Mouse (Mus musculus) heart, postnatal 10 days (tissue): Measurements from ENCODE around the gene Xpnpep1. TPM values are rescaled to one million over a fixed set of nuclear protein-coding genes. Genes with fewer than 3 reads are reported as not detected.

ENCODE experiments used
- DNase-seq, 2 experiments: peaks; one replicate each; pipeline ENCODE4 v3.0.0; 2021
- intact Hi-C: fragments of 180-260 bp; cut with DNase I; formaldehyde crosslinking; loops from one replicate; pipeline ENCODE4 v1.15.1; 2025
- total RNA-seq, 2 experiments: library from RNA; stranded (reverse); gene quantifications; 2 replicates each; pipeline ENCODE4 v1.2.3; 2021

Gene Xpnpep1
- total RNA-seq, 2 experiments from 2014 or later: 124 to 125 TPM

DNA sequence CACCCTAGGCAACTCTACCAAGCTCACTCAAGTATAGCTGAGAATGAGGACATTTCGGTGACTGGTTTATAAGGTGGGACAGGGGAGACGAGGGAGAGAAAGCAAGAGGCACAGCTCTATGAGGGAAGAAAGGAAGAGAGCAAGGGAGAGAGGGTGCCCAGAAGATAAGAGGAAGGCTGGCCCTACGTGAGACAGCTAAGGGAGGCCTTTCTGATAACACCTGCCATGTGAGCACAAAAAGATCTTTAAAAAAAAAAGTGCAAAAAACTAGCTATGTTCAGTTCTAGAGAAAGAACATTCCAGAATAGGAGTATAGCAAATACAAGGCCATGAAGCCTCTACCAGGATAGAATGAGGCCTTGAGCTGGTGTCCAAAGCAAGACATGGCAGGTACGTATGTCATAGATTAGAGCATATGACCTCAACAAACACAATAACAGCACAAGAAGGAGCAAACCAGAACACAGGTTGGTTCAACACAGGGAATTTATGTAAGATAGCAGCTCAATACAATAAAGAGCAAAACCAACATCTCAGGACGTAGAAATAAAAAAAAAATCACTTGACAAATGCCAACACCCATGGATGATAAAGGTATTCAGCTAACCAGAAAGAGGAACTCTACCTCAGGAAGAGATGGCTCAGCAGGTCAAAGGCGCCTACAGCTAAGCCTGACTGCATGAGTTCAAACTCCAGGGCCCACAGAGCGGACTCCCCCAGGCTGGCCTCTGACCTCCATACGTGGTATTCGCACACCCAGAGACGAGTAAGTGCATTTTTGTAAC is 6.7 kb downstream of the Xpnpep1 start:
- intact Hi-C loops: no loop called here
- no peak for DNase-seq

DNA sequence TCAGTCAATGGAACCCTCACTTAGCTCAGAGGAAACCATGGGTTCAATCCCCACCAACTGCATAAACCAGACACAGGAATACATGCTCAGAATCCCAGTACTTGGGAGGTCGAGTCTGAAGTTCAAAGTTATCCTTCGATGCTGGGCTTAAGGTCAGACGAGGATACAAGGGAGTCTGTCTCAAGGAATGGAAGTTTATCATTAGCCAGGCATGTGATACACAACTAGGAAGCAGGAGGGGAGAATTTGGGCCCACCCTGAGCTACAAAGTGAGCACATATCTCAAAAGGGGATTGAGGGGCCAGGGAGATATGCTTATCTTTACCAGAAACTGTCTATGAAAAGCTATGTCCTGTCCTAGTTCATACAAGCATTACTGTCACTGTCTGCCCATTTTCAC is 7.4 kb downstream of the Xpnpep1 start:
- intact Hi-C loops: no loop called here
- no peak for DNase-seq

DNA sequence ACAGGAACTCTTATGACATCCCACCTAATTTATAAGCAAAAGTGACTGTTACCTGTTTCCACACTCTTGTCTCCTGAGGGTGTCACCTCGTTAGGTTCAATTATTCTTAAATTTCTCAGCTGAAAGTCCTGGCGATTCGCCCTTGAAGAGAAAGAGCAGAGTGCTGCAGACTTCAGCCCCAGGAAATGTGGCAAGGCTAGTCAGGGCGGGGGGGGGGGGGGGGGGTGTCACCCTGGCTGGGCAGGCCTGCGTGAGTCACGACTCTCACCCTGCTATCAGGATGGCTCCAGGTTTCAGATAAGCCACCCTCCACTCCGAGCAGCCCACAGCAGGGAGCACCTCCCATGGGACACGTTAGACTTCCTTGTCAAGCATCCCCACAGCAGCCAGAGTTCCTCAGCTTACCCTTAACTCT is 8.1 kb downstream of the Xpnpep1 start:
- DNase-seq: no peak
- intact Hi-C loops: no loop called here

DNA sequence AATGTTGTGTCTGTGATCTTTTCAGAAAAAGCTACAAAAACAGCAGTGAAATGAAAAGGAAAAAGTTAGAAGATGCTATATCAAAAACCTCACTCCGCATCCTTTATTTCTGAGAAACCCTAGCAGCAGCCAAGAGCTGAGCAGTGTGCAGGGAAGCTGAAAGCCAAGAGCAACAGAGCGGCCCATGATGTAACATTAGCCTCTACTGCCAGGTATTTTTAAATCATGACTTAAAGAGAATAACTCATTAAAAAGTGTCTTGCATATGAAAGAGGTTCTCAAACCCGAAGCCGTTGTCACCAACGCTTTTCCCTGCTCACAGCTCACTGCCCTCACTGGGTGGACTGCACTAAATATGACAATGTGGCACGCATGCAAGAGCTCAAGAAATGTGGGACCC is 9.7 kb downstream of the Xpnpep1 start:
- no peak for DNase-seq
- intact Hi-C loops: no loop called here

DNA sequence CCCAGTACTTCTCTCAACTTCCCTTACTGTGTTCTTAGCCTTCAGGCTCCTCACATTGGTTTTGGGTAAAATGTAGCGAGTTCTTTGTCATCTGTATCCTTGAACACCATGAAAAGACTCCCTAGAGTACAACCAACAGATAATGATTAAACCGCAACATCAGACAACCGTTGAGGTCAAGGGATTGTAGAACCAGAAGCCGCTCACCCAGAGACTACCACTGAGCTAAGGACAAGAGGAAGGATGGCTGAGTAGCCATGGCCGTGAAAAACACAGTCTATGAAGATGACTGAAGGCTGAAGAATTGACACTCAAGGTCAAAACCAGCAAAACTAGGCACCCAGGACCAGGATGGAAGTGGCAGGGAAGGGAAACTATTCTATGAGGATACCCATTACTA is 10.3 kb downstream of the Xpnpep1 start:
- intact Hi-C loops: no loop called here
- DNase-seq: no peak

DNA sequence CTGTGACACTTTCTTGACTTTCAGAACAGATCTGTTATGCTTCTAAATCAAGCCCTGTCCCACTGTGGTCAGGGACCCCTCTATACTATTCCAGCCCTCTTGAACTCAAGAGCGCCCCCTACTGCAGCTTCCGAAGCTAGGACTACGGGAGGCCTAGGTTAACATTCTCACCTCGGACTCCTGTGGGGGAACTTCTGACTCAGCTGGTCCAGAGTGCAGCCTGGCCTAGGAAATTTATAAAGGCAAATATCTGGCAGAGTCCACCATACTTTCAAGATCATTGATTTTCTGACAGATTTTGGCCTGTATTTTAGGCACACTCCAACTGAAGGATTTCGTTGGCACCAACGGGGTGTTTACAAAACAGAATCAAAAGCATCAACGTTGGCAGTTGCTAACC is 11.0 kb downstream of the Xpnpep1 start:
- no peak for DNase-seq
- intact Hi-C loops: no loop called here

DNA sequence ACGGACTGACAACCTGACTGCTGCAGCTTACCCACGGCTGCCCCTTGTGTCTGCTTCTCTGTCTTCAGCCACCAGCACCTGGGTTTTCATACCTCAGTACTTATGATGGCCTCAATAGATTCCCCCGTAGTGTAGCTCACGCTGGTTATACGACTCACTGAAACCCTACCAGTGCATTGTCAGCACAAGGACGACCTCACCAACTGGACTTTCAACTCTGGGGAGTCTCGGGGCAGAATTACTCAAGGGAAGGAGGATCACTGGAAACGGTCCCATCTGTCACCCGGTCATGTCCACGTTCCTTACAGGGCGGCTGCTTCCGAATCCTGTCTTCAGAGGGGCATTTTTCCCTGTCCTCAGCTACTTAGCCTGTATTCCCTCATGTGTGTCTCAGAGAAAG is 11.8 kb downstream of the Xpnpep1 start:
- no peak for DNase-seq
- intact Hi-C loops: no loop called here

DNA sequence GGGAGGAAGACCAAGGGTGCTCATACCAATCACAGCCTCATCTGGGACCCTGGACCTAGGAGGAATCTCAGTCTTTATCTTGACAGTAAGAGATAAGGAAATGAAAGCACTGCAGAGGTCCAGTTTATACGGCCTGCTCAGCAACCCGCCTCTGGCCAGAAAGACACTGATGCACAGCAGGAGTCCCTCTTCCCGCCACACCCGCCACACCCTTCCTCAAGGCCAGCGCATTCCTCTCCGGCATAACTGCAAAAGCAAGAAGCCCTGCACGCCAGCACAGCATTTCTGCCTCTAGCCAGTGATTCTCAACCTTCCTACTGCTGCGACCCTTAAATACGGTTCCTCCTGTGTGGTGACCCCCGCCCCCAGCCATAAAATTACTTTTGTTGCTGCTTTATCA is 16.8 kb downstream of the Xpnpep1 start:
- DNase-seq: no peak
- intact Hi-C loops: loop anchor here (5.0 kb wide), 1 partner anchor 119 kb away; the partner anchor contains the start of gene Add3

DNA sequence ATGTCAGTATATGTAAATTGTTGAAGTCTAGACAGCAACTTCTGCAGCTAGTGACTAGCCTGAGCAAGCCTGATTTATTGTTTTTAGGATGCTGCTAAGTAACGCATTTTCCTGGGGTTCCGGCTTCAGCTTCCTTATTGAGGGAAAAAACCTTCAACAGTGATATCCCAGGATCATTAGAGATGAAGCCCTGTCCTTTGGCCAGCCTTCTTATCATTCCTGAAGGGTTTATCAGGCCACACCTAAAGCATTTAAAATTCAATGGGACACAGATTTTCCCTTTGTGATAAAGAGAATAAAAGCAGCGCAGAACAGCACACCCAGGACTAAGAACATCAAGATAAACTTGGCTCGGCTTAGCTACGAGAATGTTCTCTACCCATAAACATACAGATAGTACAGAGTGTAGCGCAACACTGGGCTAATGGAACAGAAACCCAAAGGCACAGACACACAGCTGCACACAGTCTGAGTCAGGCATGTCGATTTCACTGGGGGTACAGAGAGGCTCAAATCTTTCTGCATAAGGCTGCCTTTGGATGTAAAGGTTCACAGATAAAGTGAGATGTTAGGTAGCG is 17.9 kb downstream of the Xpnpep1 start:
- no peak for DNase-seq
- intact Hi-C loops: loop anchor here (5.0 kb wide), 1 partner anchor 120 kb away; the partner anchor contains the start of gene Add3

DNA sequence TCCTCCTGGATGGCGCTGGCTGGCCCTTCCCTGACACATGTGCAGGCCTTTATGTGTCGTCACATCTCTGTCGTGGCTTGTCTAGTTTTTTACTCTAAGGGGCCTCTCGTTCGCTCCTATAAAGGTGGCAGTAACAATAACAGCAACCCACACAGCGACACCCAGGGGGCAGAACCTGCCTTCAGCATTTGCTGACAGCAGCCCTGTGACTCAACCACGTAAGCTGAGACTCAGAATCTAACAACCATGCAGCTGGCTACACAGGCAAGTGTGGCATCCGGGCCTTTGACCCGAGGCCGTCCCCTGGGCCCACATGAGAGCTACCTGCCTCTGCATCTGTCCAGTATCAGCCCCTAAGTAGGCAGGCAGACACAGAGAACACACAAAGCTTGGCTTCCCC is 18.5 kb downstream of the Xpnpep1 start:
- DNase-seq: no peak
- intact Hi-C loops: loop anchor here (2.0 to 5.0 kb wide), 2 partner anchors 15 to 121 kb away; partner anchors contain the start of gene Add3

DNA sequence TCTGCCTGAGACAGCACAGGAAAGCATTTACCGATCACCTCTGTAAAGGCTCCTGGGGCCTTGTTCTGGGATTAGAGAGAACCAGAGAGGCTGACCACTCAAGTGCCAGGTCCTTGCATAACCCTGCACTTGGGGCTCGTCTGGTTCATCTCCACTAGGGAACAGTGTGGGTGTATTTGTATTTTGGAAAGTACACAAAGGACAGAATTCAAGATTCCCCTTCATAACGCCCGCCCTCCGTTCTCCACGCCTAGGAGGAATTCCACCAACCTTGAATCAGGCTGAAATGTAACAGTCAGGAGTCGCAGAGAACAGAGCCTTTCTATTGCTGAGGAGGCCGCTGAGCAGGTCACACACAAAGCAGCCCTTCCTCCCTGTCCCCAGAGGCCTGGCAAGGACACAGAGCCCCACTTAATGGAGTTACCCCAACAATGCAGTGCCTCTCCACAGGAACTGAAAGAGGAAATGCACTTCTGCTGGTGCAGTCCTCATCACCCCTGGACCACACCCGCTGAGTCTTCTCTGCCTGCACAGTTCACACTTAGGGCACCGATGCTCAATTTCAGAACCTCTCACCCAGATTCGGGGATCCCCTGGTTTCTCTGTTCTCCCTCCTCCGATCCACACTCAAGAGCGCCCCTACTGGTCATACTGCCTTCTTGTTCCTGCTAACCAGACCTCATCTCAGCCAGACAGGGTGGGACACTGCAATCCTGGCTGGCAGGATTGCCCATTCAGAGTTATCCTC is 20.1 kb downstream of the Xpnpep1 start:
- intact Hi-C loops: loop anchor here (2.0 to 5.0 kb wide), 2 partner anchors 17 to 122 kb away; partner anchors contain the start of gene Add3
- DNase-seq: peak; percentile 62 to 83

DNA sequence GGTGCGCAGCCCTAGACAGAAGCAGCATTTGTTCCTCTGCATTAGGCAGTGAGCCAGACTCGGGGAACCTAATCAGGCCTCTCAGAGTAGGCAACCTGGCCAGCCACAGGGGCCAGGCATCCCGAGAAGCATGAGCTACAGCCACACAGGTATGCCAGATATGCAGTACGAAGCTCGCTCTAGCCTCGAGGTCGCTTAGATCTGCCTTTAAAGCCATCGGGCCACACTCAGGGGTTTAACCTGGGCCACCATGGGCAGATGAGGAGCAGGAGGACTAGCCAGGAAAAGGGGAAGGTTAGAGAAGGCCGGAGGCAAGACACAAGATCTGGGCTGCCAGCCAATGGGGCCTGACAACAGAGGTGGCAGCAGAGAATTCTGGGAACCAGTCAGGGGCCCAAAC is 22.1 kb downstream of the Xpnpep1 start:
- DNase-seq: peak; percentile 64 to 70
- intact Hi-C loops: no loop called here

DNA sequence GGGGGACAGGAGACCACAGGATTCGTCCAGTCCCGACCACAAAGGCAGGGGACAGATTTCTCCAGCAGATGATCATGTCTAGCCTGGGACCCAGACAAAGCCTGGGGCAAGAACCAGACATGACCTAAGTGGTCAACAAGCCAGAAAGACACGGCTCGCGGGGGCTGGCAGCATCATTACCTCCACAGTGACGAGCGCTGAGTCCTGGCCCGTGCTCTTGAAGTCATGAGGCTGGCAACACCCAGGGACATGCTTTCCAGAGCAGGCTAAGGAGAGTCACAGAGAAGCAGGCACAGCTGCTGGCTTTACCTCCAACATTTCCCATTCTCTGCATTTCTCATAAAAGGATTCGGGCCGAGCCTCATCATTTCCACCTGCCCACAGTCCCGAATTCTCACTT is 22.8 kb downstream of the Xpnpep1 start:
- peak in 1 of 2 experiments; percentile 52 for DNase-seq
- intact Hi-C loops: no loop called here

DNA sequence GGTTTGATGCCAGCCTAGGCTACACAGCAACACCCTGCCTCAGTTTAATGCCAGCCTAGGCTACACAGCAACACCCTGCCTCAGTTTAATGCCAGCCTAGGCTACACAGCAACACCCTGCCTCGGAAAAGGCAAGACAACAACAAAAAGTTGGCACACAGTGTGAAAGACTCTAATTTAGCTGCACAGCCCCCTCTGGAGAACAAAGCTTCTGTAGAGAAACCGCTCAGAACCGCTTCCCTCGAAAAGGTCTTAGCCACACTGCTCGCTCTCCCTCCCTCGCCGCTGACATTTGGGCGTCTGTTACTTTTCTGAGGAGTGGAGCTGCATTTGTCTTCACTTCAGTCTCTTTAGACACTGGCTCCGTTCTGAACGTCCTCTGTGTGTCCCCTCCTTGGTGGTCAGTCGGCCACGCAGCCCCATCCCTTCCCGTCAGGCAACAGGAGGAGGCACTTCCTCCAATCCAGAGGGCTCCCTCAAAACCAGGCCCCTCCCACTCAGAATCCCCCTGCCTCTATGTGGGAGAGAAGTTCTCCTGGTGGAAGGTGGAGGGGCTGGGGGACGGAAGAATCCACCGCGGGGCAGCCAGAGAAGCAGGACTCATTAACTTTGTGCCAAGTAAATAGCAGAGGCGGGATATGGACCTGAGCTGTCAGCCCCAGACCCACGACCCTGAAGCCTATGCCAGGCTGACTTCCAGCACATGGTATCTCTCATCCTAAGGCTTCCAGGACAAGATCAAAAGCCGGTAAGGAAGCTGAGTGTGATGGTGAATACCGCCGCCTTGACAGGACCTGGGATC is 24.9 kb downstream of the Xpnpep1 start:
- intact Hi-C loops: loop anchor here (5.0 kb wide), 1 partner anchor 302 kb away; no protein-coding TSS in a partner anchor
- DNase-seq: no peak

DNA sequence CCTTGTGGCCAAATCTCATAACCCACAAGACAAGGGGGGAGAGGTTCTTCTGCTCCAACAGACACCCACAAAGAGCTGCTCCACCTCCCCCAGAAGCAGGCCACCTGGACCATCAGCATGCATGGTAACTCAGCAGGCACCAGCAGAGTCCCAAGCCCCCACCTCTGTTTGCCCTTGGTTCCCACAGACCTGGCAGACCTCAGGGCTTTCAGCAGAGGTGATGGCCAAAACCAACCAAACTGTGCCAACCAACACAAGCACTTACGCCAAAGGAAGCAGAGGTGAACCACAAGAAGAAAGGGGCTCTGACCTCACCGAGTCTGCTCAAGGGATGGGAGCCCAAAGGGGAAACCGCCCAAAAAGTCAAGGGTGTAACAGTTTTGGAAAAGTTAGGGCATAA is 26.3 kb downstream of the Xpnpep1 start:
- peak; percentile 55 to 69 for DNase-seq
- intact Hi-C loops: loop anchor here (5.0 kb wide), 1 partner anchor 304 kb away; no protein-coding TSS in a partner anchor

DNA sequence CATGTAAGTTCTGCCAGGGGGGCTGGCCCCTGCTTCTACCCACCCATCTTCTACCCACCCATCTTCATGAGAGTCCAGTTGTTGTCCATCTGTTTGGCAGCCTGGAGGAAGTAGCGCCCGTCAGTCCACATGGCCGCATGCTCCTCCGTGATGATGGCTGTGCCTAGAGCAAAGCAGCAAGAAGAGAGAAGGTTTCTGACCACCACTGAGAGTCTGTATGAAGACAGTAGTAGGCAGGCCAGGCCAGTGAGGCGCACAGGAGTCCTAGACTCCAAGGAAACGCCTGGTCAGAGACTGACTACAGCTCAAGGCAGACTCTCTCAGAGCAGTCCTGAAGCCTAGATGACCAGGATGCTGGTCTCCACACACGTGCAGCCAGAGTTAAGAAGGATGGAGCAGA is 26.7 kb downstream of the Xpnpep1 start:
- intact Hi-C loops: loop anchor here (5.0 kb wide), 1 partner anchor 304 kb away; no protein-coding TSS in a partner anchor
- DNase-seq: no peak

DNA sequence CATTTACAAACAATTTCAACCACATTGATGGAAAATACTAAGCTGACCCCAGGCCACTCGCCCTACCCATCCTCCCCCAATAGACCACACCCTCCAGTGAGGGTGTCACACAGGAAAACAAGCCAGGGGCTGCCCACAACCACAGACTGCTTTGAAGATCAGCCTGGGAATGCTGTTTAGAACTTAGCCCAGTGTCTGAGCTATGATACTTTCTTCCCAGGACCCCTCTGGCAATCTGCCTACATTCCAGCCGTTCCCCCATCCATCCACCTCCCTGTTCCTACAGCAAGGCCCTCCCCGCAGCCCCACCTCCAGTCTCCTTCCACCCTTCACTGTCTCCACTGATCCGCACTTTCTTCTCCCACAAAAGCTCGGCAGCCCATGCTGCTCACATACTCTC is 29.1 kb downstream of the Xpnpep1 start:
- DNase-seq: no peak
- intact Hi-C loops: loop anchor here (5.0 kb wide), 1 partner anchor 306 kb away; no protein-coding TSS in a partner anchor

DNA sequence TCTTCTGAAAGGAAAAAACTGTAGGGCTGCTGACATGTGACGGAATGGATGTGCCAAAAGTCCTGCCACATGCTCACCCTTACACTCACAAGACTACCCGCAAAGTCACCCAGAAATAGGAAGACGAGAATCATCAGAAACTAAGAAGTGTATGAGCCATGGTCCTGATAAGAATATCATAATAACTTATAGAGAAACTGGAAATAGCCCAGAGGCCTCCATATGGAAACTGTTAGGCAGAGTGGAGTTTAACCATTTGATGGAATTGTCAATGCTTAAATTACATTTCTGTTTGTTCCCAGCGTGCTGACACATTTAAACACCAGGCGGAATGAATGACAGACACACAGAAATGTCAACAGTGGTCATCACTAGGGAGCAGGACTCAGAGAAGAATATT is 31.1 kb downstream of the Xpnpep1 start:
- intact Hi-C loops: loop anchor here (2.0 to 5.0 kb wide), 3 partner anchors 132 to 358 kb away; partner anchors contain the start of gene Add3
- no peak for DNase-seq

DNA sequence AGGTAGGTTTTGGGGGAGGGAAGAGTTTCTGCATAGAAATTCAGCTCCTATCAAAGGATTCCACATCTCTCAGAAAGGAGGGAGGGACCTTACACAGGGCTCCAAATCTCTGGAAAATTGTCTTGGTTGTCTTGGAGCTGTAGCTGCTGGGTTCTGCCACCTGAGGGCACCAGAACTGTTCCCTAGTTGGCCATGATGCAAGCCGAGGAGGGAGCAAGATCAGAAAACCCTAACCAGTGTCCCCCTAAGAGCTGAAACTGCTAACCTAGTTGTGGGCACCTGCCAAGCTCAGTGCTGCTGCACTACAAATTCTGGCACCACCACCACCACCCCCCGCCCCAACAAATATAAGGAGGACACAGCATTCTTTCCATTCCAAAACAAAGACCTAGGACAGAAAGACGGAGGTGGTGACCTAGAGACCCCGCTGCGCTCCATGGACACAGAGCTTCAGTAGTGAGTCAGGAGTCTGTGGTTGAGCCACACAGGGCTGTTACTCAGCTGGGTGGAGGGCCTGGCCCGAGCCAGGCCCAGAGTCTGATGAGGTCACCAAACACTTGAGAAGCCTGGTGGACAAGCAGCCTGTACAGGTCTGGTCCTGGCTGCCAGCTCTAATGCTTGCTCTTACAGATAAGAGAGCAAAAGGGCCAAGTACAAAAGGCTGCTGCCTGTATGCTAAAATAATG is 31.9 kb downstream of the Xpnpep1 start:
- peak; percentile 83 to 84 for DNase-seq
- intact Hi-C loops: loop anchor here (2.0 to 5.0 kb wide), 3 partner anchors 133 to 359 kb away; partner anchors contain the start of gene Add3

DNA sequence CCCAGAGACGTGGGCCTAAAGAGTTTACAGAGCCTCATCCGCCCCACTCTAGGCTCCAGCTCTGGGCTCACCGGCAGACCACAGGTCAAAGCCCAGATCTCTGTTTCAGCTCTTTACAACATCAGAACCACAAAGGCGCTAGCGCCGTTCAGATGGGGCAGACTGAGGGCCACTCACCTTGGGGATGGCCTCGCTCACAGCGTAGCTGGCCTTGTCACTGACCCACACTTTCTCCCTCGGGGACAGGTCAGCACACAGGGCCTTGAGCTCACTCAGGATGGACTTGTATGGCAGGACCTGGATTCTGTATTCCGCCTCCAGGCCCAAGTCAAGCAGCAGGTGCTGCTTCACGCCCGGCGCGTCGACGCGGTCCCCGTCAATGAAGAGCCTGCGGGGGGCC is 34.0 kb downstream of the Xpnpep1 start:
- intact Hi-C loops: loop anchor here (5.0 kb wide), 2 partner anchors 221 to 361 kb away; no protein-coding TSS in a partner anchor
- no peak for DNase-seq
